Mouse (Mus musculus) liver, embryonic 14.5 days (tissue): ENCODE measurements at regions not wholly inside any gene's neighbourhood (a gene's known extent, or its start where the extent isn't known, plus 50 kb on each side); places are given as distances from the start of the nearest gene placed in this dataset.

ENCODE experiments used
- ATAC-seq: fragments of 200-750 bp; cut with Nextera tagmentation; 2 replicates; pipeline ENCODE4 v1.8.0; 2017; ENCODE audit warnings: moderate number of reproducible peaks, mild to moderate bottlenecking, moderate library complexity; ENCODE audit not compliant: insufficient read depth
- DNase-seq, 3 experiments: peaks; one replicate each; pipeline ENCODE4 v3.0.0-alpha.2; 2012 to 2013; ENCODE audit warnings: low read depth in 3 of 3, low spot score in 3 of 3
- H3K27ac ChIP-seq: fragments of 300-500 bp; sonication (generic); 2 replicates; pipeline ENCODE4 v1.5.1; 2014; ENCODE audit warnings: moderate library complexity, mild to moderate bottlenecking, control low read depth, inconsistent platforms
- H3K27me3 ChIP-seq: fragments of 300-500 bp; sonication (generic); 2 replicates; pipeline ENCODE4 v1.6.1; 2014; ENCODE audit warnings: mild to moderate bottlenecking, low read length, moderate library complexity; ENCODE audit not compliant: control insufficient read depth, insufficient read depth
- H3K36me3 ChIP-seq: fragments of 300-500 bp; sonication (generic); replicated peaks from 2 replicates; pipeline ENCODE4 v1.6.1; 2014; ENCODE audit warnings: low read depth; ENCODE audit not compliant: control insufficient read depth, insufficient read depth
- H3K4me1 ChIP-seq, 2 experiments: fragments of 200-500 bp in 1 of 2; fragments of 300-500 bp in 1 of 2; sonication (generic) in 1 of 2; replicated peaks; 2 replicates each; pipeline ENCODE4 v1.6.1; 2012 to 2014; ENCODE audit warnings: antibody characterized with exemption in 1 of 2, inconsistent platforms in 1 of 2, low read length in 1 of 2; ENCODE audit not compliant: control insufficient read depth in 2 of 2, insufficient read depth in 2 of 2
- H3K4me2 ChIP-seq: fragments of 300-500 bp; sonication (generic); 2 replicates; pipeline ENCODE4 v1.6.1; 2014; ENCODE audit warnings: low read depth, mild to moderate bottlenecking, control low read depth, moderate library complexity
- H3K4me3 ChIP-seq, 2 experiments: fragments of 200-500 bp in 1 of 2; fragments of 300-500 bp in 1 of 2; sonication (generic) in 1 of 2; 2 replicates each; pipeline ENCODE4 v1.5.1; 2012 to 2014; ENCODE audit warnings: low read depth in 2 of 2, low read length in 2 of 2, mild to moderate bottlenecking in 2 of 2, control low read depth in 1 of 2, inconsistent platforms in 1 of 2, moderate library complexity in 1 of 2; ENCODE audit not compliant: insufficient read depth in 1 of 2
- H3K9ac ChIP-seq: fragments of 300-500 bp; sonication (generic); replicated peaks from 2 replicates; pipeline ENCODE4 v1.6.1; 2014; ENCODE audit warnings: mild to moderate bottlenecking, control low read depth, moderate library complexity
- H3K9me3 ChIP-seq: fragments of 300-500 bp; sonication (generic); 2 replicates; pipeline ENCODE4 v1.6.1; 2016; ENCODE audit warnings: low read length, mixed read lengths; ENCODE audit not compliant: control insufficient read depth
- CTCF ChIP-seq: IDR thresholded peaks from 2 replicates; pipeline ENCODE4 v1.5.1; 2016; ENCODE audit warnings: antibody characterized with exemption, low read depth, control low read depth
- EP300 ChIP-seq: IDR thresholded peaks from 2 replicates; pipeline ENCODE4 v1.6.1; 2016; ENCODE audit warnings: antibody characterized with exemption, low read depth
- WGBS: fragments of 180-500 bp; shearing (Covaris S2); extraction: QIAGEN DNeasy Blood & Tissue Kit; methylation state at CpG from one replicate; pipeline ENCODE4 v1.1.7; 2014; ENCODE audit not compliant: insufficient replicate concordance; 5-methylcytosine and 5-hydroxymethylcytosine counted together

DNA sequence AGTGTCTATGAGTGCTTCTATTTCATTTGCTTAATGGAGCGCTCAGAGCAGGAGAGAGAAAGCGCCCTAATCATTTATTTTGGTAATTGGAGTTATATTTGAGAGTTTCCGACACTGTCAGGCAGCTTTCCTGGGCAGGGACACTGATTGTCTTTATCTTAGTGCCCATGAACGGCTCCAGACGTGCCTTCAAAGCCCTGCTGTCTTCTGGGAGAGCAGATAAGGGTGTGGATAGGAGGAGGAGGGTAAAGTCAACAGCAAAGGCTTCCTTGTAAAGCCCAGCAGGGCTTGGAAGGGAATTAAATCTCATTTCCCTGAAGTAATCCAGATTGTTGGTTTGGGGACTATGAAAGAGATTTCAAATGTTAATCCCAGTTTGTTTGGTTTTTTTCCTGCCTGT lies 189.3 kb upstream of the Ncam1 start:
- Histone ChIP-seq H3K9ac (no peak overlapping the region), H3K9me3 (no peaks in the 10 kb centered on the region), H3K27me3 (no peaks in the 10 kb centered on the region), H3K4me1 (no peaks in the 10 kb centered on the region), H3K36me3 (no peaks in the 10 kb centered on the region), H3K4me2 (no peak overlapping the region), H3K4me3 (no peak overlapping the region), H3K27ac (no peak overlapping the region)
- TF ChIP-seq EP300 (no peak), CTCF (no peak)
- no peak for ATAC-seq
- no peak for DNase-seq
- 6% methylated on average over 5 of the region's 5 CpGs for WGBS

DNA sequence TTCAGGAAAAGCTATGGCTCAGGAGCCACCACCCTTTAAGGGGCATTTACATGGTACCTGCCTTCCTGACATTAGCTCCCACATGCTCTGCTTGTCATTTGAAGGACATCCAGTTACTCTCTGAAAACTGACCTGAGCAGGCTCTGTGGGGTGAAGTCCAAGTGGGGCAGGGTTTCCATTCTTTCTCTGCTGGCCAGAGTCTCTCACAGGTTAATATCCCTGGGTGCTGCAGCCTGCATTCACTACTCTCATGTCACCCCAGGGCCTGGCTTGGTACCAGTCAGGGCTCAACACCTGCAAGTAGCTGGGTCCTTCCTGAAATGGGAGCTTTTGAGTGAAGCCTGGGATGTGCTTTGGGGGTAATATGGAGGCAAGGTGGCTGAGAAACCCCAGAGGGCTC lies 188.8 kb upstream of the Ncam1 start:
- Histone ChIP-seq H3K4me1 (no peaks in the 10 kb centered on the region), H3K27ac (no peak overlapping the region), H3K9ac (no peak overlapping the region), H3K9me3 (no peaks in the 10 kb centered on the region), H3K4me2 (no peak overlapping the region), H3K4me3 (no peak overlapping the region), H3K27me3 (no peaks in the 10 kb centered on the region), H3K36me3 (no peaks in the 10 kb centered on the region)
- ATAC-seq (no peak), DNase-seq (no peak)
- TF ChIP-seq EP300 (no peak), CTCF (no peak)

- 37% methylated on average over 7 of the region's 7 CpGs for WGBS
- Histone ChIP-seq H3K4me3 (no peak overlapping the region), H3K4me2 (no peak overlapping the region), H3K27me3 (no peaks in the 10 kb centered on the region), H3K9ac (no peak overlapping the region), H3K9me3 (no peaks in the 10 kb centered on the region), H3K27ac (no peak overlapping the region), H3K36me3 (no peaks in the 10 kb centered on the region), H3K4me1 (no peaks in the 10 kb centered on the region; a peak in 1 of 4 replicates)
- ATAC-seq (no peak), DNase-seq (no peak)
- no peak for TF ChIP-seq CTCF
- no peak for TF ChIP-seq EP300
Observed at GRCm38 (mm10) chr9:49980344-49981207, 181.9 kb upstream of the Ncam1 start.

DNA sequence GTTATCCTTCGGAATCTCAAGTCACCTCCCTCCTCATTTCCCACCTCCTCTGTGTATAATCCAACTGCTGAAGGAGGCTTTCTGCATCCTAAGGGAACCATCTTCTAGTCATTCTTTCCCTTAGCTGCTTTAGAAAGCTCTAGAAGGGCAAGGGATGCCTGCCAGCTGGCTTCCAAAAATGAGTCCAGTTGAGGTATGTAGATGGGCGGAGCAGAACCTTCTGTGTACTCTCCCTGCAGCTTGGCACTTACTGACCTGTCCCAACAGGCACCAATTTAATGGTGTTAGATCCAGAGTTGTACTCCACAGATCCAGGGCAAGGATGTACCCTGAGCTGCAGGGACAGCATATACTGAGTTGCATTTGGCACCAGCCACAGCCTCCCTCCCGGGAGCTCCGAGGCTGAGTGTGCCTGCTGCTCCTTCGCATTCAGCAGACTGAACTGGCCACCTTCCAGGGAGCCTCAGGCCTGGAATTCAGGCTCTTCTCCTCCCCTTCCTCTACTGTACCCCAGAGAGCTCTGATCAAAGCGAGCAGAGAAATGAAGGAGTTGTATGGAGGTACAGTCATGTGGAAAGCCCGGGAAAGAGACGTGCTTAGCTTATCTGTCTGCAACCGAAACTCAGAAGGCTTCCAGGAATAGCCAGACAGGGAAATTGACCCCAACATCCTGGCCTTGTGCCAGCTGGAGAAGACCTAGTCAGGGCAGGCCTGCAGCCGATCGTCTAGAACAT lies 177.4 kb upstream of the Ncam1 start:
- Histone ChIP-seq H3K36me3 (no peaks in the 10 kb centered on the region), H3K4me3 (no peak overlapping the region), H3K9ac (no peak overlapping the region), H3K4me1 (no peaks in the 10 kb centered on the region; a peak in 1 of 4 replicates), H3K27me3 (no peaks in the 10 kb centered on the region), H3K4me2 (no peak overlapping the region), H3K9me3 (no peaks in the 10 kb centered on the region), H3K27ac (no peak overlapping the region)
- TF ChIP-seq EP300 (no peak), CTCF (no peak)
- DNase-seq, result no peak
- WGBS, result 46% methylated on average over 11 of the region's 11 CpGs
- ATAC-seq, result no peak

GRCm38 (mm10) chr9:49973974-49974495 lies 175.3 kb upstream of the Ncam1 start:
- TF ChIP-seq CTCF (no peak), EP300 (no peak)
- no peak overlapping the region for H3K9ac ChIP-seq
- no peaks in the 10 kb centered on the region for H3K27me3 ChIP-seq
- H3K4me1 ChIP-seq, result no peaks in the 10 kb centered on the region; a peak in 1 of 4 replicates
- H3K9me3 ChIP-seq, result no peaks in the 10 kb centered on the region
- no peaks in the 10 kb centered on the region for H3K36me3 ChIP-seq
- DNase-seq (no peak), ATAC-seq (no peak)
- H3K4me3 ChIP-seq, result no peak overlapping the region
- no peak overlapping the region for H3K4me2 ChIP-seq
- no peak overlapping the region for H3K27ac ChIP-seq
- WGBS, result 46% methylated on average over 5 of the region's 5 CpGs
